Mouse (Mus musculus) spleen, adult 18-20 months (tissue): ENCODE results near the gene Myct1.

Experiments used
- DNase-seq, 2 experiments: peaks; one replicate each; pipeline ENCODE4 v3.0.0; 2022; ENCODE audit warnings: mixed read lengths in 2 of 2

Myct1 gene

DNA sequence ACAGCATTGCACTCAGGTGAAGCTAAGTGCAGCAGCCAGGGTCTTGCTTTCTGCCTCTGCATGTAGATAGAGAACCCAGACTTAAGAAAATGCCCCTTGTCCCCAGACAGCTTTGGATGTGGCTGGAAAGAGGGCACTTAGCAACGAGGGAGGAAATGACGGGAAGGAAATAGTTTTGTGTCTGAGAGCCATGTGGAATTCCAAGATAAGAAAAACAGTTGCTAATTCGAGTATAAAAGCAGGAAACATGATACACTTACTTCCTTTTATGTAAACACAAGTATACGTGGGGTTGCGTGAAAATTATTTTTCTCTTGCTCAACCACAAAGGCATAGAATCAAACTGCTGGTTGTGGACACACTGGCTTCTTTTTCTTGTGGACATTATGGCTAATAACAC lies at the start of gene Myct1:
TSS of gene Myct1 (plus strand) at position 312 of the 400 bp plus-strand sequence.
- no peak for DNase-seq

DNA sequence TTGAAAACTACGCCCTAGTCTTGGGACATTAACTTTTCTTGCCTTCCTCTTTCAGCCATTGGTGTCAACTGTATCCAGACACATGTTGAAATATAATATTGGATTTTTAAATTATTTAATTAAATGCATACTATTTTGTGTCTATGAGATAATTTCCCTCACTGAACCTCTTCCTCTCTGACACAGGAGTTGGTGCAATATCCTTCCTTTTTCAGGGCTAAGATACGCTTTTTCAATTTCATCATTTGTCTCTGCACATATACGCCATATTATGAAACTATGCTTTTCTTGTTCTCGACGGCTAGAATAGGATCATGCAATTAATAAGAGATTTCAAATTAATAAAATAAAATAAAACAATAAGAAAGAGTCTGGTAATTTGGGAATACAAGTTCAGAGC lies 47.1 kb upstream of the Myct1 start:
- no peak for DNase-seq

DNA sequence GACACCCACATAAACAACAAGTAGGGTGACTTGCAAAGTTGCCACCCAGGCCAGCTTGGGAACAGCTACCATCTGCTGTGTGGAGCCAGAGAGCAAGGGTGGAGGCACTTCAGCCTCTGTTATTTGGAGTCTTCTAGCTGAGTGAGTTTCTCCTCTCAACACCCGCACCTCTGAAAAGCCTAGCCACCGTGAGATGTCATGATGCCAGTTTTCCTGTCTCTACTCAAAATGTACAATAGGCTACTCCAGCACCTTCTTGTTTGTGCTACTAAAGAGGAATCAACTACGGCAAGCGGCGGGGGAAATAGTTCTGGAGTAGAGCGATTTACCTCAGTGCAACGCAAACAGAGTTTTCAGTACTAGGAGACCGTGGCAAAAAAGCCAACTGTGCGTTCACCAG lies 45.8 kb upstream of the Myct1 start:
- DNase-seq = no peak

DNA sequence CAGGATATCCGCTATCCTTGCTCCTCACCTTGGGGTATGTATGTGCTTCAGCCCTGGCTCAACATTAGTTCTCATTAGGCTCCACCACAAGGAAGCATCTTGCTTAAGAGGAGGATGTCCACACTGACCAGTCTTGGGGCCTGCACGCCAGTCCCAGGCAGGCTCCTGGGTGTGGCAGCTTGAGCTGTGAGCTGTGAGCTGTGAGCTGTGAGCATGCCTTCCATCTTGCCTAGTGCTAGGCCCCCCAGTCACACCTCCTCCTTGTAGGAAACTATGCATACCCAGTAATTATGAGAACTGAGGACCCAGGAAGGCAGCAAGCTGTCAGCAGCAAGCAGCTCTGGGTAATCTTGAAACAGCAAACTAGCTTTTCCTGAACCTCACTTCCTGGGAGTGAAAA lies 44.9 kb upstream of the Myct1 start:
- no peak for DNase-seq

DNA sequence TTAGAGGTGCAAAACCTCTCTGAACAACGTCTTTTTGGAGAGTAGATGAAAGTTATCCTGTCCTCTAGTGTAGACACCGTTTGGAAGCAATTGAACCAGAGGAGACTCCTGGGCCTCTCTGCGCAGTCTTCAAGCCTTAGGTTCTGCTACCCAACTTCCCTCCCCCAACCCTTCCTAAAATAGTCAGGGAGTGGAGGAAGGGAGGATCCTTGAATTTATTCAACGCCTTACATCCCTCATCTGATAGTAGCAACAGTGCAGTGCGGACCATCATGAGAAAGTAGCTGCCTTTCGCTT lies 43.8 kb upstream of the Myct1 start:
- DNase-seq = no peak

DNA sequence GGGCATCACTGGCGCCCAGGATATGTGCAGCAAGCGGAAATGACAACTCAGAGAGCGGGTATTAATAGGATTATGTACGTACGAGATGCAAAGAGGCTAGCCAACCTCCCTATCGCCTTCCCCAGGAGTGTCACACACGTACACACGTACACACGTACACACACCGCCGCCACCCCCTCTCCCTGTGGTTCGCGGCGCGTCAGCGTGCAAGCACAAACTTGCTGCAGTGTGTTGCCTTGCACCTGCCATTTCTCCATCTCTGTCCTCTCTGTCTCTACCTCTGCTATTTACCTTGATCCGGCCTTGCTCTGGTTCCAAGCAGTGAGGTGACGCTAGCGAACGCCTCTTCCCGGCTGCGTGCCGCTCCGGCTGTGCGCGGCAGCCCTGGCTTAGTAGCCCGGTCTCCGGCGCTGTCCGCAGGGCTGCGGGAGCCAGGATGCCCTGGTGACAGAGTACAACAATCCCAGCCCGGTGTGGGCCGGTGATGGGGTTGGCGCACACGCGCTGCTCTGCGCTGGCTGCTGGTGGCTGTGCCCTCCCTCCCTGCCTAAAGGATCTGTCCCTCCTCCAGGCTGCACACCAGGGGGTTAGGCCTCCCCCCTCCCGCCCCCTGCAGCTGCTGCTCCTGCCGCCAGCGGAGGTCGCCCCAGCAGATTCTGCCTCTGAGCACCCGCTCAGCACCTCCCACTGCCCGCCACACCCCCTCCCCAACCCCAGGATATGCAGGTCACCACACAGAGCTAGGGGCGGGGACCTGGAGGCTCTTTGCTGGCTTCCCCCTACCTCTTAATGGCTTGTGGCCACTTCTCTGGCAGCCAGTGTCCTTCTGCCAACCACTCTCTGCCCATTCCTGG lies 43.2 kb upstream of the Myct1 start:
- DNase-seq = peak; percentile 7 to 19

DNA sequence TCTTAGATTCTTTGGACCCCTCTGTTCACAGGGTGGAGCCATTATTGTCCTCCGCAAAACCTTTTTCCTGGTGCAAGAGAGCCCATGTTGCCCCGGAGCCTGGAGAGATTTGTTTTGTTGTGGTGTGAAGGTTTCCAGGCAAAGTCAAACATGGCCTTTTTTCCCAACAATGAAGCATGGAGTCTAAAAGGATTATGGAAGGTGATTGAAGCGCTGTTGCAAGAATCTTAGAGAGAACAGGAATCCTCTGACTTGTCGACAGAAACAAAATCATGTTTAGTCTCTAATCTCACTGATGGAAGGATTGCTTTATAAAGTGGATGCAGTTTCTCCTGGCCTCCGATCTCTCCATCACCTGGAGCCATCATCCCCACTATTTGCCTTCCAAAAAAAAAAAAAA lies 42.2 kb upstream of the Myct1 start, which contains the start of gene Syne1:
TSS of gene Syne1 (minus strand) at position 101 of the 400 bp plus-strand sequence.
- no peak for DNase-seq

DNA sequence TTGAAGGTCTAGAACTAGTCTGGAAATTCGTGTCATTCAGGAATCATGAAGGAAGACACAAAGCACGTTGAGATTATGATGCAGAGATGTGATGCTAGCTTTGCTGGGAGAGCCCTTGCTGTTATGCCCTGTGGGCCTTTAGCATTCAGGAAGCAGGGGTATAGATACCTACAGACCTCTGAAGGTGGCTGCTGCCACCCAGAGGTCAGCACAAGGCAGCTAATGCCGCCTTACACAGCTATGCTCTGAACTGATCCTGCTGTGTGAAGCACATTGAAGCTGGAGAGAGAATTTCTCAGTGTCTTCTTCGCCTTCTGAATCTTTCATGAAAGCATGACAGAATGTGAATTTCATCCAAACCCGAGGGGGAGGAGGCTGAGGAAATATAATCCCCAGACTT lies 38.6 kb upstream of the Myct1 start:
- no peak for DNase-seq

DNA sequence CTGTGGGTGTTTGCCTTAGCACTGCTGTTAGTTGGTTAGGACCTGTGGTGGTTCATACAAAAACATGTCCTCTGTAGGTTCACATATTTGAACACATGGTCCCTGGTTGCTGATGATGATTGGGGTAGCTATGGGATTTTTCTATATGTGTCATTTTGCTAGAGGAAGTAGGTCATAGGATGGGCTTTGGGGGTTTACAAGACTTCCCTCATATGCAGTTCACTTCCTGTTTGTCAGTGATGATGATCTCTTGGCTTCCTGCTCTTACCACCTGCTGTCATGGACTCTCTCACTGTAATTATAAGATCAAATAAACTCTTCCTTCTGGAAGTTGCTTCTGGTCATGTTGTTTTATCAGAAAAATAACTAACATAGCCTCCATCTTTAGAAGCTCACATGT lies 34.8 kb upstream of the Myct1 start:
- DNase-seq = no peak

DNA sequence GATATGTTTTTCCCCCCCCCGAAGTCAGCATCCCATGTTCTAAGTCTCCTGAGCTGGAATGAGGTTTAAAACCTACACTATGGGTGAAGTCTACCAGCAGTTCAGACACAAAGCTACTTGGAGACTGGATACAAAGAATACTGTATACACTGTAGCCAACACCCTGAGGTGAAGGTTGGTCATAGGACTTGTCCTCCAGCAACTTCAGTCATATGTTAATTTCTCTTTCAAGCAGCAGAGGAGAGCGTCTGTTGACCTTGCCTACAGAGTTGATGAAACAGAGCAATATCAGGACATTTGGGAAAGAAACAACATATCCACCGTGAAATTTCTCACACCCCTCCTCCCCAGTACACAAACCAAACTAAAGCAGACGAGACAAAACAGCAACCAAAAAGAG lies 33.0 kb upstream of the Myct1 start:
- no peak for DNase-seq

DNA sequence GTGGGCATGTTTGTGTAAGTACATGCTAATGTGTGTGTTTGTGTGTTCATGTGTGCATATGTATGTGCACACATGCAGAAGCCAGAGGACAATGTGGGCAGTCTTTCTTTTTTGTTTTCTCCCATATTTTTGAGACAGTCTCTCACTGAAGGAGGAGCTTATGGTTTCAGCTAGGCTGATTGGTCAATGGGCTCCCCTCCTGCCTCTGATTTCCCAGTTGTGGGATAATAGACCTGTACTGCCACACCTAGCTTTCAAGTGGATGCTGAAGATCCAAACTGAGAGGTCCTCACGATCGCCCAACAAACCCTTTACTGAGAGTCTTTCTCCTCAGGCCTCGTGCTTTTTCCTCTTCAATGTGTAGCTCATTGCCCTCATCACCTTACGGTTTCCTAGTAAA lies 31.9 kb upstream of the Myct1 start:
- DNase-seq = no peak

DNA sequence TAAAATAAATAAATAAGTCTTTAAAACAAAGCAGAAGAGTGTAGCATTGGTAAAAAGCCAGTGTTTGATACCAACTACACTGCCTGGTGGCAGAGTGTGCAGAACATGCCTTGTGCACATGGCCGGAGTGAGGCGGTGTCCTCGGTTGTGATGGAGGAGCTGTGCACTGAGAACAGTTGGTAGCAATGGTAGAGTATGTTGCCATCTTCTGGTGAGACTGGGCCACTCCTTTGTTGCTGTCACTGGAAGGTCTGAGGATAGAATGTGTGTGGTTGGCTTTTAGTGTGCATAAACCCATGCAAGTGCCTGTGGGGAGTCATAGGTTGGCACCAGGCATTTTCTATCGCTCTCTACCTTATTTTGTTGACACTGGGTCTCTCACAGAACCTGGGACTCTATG lies 24.6 kb upstream of the Myct1 start:
- no peak for DNase-seq

DNA sequence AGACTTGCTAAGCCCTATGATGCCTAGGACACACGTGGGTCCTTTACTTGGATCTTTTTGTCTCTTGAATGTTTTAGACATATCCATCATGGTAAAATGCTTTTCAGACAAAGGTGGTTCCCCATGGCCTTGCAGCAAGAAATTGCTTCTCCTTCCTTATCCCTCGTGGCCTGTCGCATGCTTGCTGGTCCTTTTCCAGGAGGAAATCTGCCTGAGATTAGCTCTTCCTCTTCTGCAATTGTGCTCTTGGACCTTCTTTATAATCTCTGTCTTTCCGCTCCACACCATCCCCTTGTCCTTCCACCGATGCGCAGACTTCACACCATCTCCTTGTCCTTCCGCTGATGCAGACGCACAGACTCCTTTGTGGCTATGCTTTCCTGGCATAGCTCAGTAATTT lies 23.5 kb upstream of the Myct1 start:
- DNase-seq = no peak

DNA sequence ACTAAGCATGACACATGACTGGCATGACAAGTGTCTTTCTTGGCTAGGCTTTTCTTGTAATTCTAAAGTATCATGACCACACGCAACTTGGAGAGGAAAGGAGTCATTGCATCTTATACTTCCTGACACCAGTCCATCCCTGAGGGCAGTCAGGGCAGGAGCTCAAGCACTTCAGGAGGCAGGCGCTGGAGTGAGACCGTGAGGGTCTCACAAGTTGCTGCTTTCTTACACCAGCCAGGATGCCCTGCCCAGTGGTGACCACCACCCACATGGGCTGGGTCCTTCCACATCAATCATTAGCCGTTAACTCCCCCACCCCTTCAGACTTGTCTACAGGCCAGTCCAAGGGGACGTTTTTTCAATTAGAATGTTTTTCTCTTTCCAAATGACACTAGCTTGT lies 22.2 kb upstream of the Myct1 start:
- no peak for DNase-seq

DNA sequence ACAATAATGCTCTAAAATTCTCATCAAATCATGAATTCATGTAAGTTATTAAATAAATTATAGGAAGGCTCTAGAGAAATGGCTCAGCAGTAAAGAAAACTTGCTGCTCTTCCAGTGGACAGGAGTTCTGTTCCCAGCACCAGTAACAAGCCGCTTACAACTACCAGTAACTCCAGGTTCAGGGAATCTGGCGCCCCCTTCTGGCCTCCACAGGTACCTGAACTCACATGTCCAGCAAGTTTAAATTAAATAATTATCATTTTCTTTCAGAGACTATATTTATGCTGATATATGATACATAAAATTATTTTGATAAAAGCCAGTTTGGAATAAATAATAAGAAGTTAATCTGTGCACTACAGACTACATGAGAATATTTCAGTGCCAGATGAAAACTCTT lies 20.2 kb upstream of the Myct1 start:
- DNase-seq = no peak

DNA sequence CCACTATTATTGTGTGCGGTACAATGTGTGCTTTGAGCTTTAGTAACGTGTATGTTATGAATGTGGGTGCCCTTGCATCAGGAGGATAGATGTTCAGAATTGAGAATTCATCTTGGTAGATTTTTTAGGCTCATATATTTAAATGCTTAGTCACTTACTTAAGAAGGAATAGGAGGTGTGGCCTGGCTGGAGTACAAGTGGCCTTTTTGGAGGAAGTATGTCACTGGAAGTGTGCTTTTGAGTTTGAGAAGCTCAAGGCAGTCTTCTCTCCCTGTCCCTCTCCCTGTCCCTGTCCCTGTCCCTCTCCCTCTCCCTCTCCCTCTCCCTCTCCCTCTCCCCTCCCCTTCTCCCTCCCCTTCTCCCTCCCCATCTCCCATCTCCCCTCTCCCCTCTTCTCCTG lies 2.5 kb upstream of the Myct1 start:
- no peak for DNase-seq

DNA sequence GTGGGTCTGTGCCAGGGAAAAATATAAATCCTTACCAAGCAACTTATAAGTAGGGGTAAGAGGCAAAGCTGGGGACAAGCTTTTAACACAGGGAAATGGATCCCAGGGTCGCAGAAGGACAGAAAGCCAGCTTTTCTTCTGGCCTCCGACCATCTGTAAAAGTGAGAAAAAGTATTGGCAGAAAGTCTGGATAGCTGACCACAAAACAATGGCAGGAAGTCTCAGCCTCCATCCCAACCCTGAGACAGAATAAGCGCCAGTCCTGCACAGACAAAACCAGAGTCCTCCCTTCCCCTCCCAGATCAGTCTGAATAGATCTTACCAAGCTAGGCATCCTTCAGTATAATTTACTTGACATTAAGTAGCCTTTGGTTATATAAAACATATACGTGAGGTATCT lies 1.6 kb upstream of the Myct1 start:
- no peak for DNase-seq

DNA sequence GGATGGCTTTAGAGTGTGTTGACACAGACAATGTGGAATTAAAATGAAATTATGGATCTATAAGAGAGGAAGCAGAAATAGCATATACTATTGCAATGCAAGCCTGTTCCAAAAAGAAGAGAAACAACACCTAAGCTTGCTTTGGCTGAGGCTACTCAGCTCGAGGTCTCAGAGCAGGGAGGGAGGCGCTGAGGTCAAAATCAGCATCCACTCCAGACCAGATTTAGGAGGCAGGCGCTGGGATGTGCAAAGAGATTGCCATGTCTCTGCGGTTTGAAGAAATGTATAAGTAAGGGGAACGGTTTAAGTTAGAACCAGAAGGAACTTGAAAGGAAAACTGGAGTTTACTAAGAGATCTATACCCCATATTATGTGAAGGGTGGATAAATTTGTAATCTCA lies 882 bp downstream of the Myct1 start:
- DNase-seq = no peak

DNA sequence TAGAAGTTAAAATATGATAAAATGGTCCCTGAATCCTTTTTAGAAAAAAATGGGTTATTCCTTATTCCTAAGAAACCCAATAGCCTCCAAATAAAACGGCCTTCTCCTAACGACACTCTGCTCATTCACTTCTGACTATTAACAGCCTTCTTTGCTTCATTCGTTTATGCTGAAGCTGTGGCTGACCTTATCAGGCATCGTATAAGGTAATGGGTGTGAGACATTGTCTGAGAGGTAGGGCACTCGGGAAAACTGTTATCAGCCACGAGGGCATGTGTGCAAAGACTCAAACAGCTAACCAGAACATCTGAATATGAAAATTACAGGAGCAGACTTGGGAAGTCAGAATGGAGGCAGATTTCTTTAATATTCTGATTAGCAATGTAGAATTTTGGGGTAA lies 3.0 kb downstream of the Myct1 start:
- no peak for DNase-seq

DNA sequence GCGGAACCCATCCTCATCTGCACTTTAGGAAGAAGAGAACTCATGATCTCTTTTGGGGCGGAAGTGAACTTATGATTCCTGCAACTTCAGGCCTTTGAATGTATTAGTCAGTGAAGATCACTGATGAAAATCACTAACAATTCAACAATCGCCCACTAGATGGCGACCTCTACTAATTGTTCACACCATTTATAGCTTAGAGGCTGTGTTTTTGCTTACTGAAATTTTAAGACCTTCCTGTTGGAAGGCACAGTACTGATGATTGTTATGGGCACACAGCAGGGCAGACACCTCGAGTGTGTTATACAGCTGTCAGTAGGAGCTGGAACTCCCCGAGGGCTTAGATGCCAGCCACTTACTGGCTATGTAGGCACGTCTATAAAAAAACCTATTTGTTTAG lies 6.5 kb downstream of the Myct1 start:
- peak in 1 of 2 experiments; percentile 51 for DNase-seq

DNA sequence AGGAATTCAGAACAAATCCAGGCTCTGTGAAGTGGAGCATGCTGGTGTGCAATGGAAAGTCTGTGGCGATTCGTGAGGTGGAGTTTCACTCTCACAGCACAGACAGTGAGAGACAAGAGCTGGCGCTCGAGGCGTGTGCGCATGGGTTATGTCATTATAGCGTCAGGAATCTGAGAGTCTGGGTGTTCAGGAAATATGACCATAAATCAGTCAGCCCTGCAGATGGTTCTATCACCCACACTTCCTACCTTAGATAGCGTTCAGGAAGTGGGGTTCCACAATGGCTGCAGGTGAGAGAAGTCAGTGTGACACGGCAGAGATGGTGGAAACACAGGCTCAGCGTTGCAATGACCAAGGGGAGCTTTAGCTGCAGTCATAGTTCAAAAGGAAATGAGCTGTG lies 9.9 kb downstream of the Myct1 start:
- no peak for DNase-seq

DNA sequence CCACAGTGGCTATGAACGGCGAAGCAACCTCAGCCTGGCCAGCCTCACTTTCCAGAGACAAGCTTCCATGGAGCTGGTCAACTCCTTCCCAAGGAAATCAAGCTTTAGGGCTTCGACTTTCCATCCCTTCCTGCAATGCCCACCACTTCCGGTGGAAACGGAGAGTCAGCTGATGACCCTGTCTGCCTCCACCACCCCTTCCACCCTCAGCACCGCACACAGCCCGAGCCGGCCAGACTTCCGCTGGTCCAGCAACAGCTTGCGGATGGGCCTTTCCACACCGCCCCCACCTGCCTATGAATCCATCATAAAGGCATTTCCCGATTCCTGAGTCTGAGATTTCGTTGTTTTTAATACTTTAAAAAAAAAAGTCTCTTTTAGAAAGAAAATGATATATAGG lies 10.8 kb downstream of the Myct1 start:
- DNase-seq = no peak

DNA sequence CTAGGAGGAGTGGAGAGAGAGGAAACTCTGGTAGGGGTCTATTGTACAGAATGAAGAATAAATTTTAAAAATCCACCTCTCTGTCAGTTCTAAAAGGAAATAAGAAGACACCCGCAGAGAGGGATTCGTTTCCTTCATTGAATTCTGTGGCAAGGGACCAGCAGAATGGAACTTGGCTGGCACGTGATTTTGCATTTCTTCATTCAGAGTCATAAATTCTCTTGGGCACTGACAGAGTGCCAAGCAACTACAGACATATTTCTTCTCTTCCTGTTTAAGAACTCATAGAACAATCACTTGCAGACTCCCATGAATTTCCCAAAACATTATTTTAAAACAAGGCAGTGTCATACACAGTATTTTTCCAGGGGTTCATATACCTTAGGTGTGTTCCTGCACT lies 15.3 kb downstream of the Myct1 start:
- no peak for DNase-seq

DNA sequence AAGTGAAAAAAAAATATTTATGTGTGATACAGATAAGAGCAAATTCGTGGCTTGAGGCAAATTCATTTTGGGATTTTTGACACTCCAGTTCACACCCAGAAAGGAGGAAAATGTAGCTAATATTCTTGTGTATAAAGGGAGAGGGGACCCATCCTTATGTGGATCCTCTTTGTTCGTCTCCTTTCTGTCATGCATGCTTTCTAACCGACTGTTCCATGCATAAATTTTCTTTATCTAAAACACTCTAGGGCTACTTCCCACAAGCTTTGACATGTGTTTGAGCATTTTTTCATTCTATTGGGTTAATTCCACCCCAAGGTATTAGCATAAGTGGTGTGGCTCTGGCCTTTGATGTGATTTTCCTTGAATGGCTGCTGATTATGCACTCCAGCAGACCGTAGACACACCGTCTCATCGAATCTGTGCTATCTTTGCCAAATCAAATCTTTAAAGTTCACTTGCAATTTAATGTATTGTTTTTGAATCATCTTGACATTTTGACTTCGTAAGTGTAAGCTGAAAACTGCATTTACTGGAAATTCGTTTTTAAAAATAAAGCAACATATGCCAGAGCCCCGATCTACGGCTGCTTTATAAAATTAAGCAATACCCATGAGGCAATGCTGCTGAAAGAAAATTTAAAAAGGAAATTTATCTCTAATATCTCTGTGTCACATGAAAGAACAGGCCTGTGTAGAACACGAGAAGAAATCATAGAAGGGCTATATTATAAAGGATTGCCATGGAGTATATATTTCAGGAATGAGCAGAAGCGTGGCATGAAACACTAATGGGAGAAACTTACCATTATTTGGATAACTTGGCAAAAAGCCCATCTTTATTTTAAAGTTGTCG lies 21.8 kb downstream of the Myct1 start:
- no peak for DNase-seq
